Mouse (Mus musculus): ENCODE data around the gene Sorbs2.

Sorbs2 gene

GRCm38 (mm10) chr8:45682845-45683383 is 175.3 kb downstream of the Sorbs2 start:
- DNase-seq: no peak

DNA sequence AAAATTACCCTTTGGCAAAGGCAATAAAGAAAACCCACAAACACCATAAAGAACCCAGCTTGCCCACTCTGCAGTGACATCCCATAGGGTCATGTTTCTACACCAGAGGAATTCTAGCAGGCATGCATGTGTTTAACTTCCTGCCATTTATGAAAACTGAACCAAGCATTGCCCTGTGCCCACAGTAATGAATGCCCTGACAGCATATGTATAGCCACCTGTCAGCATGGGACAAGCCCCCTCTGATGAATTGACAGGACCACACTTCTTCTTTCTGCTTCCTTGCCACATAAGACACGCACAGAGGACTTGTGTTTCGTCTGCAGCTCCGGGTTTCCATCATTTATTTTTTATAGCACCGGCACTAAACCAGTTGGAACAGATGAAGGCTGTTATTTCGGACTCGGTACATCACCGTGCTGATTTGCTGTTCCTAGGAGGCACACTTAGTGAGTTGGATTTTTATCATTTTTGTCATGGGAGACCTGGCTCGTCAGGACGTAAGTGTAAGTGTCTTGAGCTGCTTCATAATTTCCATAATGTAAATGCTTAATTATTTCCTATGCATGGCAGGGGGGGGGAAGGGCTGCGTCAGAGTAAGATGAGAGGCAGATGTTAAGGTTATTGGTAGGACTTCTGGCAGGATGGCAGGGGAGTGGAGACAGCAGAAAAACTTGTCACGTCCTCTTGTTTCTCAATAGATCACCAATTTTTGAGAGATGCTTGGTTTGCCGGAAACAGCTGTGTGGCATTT is 180.5 kb downstream of the Sorbs2 start:
- no peak for DNase-seq

DNA sequence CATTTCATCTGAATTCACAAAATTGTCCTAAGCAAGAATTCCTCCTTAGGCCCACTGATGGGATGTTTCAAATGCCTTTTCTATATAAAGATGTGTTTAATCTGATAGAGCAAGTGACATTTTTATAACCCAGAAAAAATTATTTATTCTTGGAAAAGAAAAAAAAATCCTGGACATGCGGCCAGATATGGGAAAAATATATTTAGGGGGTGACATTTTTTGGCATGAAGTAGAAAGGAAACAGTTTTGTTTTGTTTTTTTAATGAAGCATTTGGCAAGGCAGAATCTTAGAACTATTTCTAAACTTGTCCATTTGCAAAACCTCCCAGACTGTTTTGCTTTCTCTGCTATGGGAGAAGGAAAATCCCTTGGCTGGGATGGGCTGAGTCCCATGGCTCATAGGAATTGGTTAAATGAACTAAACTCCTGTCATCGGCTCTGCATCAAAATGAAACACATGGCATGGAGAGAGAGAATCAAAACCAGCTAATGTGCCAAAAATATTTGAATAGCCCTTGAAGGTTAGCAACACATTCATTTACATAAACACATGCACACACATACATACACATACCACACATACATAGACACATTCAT is 182.1 kb downstream of the Sorbs2 start:
- no peak for DNase-seq

DNA sequence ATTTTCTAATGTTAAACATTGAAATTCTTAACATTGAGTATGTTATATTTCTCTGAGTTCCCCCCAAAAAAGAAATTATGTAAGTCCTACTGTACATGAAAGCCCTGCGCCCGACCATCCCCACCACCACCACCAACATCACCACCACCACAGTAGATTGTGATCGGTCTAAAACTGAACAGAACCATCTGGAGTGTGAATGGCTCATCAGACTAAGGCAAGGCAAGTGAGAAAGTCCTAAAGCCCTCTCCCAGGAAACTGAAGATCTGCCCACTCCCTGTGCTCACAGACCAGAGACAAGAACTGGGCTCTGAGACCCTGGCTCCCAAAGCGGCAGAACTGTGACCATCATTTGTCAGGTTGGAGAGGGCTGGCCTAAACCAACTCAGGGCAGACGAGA is 192.5 kb downstream of the Sorbs2 start:
- DNase-seq: no peak

DNA sequence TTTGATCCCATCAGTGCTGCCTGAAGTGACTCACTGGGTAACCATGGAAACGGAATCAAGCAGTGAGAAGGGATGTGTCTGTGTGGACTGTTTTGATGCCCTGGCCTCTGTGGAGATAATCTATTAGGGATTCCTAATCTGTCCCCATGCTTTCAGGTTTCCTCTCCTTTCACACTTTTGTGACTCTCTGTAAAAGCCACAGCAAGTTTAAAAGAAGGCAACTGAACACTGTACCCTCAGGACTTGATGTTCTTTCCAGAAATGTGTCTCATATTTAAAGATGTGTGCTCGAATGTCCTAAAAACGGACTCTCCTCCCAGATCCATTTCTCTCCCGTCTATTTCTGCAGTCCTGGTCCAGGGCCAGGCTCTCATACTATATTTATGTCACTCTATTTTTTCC is 196.1 kb downstream of the Sorbs2 start:
- no peak for DNase-seq

DNA sequence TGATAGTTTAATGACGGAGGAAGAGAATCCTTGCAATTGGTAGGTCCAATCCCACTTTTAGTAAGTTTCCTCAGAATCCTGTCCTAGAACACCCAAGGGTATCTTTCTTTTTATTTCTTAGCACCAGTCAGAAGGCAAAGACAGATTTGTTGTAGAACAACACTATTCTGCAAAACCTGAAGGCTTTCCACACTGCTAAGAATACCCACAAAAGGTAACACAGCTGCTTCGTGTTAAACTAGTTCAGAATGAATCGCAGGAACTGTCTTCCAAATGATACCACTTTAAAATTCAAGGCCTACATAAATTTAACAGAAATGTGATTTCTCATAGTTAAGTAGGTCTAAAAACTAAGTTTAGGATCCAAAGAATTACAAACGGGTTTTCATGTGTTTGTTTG is 201.5 kb downstream of the Sorbs2 start:
- DNase-seq: no peak

DNA sequence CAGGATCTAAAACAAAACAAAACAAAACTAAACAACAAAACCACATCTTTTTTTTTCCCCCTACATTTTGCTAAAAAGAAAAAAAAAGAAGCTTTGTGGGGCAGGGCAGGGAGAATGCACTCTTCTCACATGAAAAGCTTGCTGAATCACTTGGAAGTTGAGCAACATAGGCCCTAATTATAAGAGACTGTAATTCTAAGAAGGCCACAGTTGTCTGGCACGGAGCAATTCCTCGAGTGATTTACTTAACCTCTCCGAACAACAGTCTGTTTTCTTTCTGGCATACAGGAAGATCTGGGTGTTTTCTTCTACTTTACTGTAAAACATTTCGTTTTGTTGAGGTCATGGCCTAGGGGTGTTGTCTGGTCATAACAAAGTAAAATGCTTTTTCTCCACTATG is 202.1 kb downstream of the Sorbs2 start:
- DNase-seq: no peak

- no peak for DNase-seq
Observed at GRCm38 (mm10) chr8:45712610-45713009, 205.0 kb downstream of the Sorbs2 start.

- DNase-seq: no peak
Observed at GRCm38 (mm10) chr8:45714806-45715205, 207.2 kb downstream of the Sorbs2 start.

- DNase-seq: no peak
Observed at GRCm38 (mm10) chr8:45715330-45716027, 207.9 kb downstream of the Sorbs2 start.

GRCm38 (mm10) chr8:45719776-45720175 is 212.2 kb downstream of the Sorbs2 start:
- DNase-seq: no peak

- DNase-seq: no peak
Observed at GRCm38 (mm10) chr8:45724204-45724603, 216.6 kb downstream of the Sorbs2 start.

- no peak for DNase-seq
Observed at GRCm38 (mm10) chr8:45725321-45725720, 217.7 kb downstream of the Sorbs2 start.

- DNase-seq: no peak
Observed at GRCm38 (mm10) chr8:45729850-45730382, 222.3 kb downstream of the Sorbs2 start.

DNA sequence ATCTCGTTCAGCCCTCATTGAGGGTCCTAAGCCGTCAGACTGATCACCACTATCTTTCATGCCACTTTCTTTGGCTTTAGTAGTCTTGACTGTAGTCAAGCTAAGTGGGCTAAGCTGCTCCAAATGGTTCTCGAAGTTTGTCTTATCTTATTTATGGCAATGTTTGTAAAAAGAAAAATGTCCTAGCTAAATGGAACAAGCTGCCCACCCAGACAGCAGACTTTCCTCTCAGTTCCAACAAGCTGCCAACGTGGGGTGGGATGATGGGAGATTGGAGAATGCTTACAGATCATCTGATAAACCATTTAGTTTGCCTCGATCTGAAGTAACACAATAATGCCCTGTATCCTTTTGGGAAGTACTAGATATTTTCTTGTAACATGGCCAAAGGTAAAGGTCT is 223.2 kb downstream of the Sorbs2 start:
- no peak for DNase-seq

GRCm38 (mm10) chr8:45734071-45734470 is 226.5 kb downstream of the Sorbs2 start:
- no peak for DNase-seq

GRCm38 (mm10) chr8:45737266-45737665 is 229.7 kb downstream of the Sorbs2 start:
- DNase-seq: no peak

GRCm38 (mm10) chr8:45743326-45743725 is 235.7 kb downstream of the Sorbs2 start:
- no peak for DNase-seq

DNA sequence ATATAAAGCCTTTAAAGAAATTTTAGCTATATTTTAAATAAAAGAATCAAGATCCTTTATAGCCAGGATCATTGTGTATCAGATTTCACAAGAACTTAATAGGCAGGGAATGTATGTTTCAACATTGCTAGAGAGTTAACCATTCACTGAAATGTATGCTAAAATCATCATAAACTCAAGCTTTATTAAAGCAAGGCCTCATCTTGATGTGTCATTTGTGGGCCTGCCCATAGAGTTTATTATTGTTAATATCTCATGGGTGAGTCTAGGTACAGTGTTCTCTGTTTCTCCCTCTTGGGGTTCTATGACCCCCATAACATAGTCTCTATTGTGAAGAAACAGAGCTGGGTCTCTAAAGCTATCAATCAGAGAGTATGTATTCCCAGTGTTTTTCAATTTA is 236.2 kb downstream of the Sorbs2 start:
- no peak for DNase-seq

GRCm38 (mm10) chr8:45751512-45752502 is 244.2 kb downstream of the Sorbs2 start:
- DNase-seq: no peak

GRCm38 (mm10) chr8:45755482-45755881 is 247.9 kb downstream of the Sorbs2 start:
- DNase-seq: no peak

- DNase-seq: no peak
Observed at GRCm38 (mm10) chr8:45755972-45756371, 248.4 kb downstream of the Sorbs2 start.
